Mouse (Mus musculus) layer of hippocampus, postnatal 10 days (tissue): ENCODE data around the gene Clasp1. TPM values are rescaled to one million over a fixed set of nuclear protein-coding genes. Genes with fewer than 3 reads are reported as not detected.

Source experiments
- DNase-seq, 2 experiments: peaks; one replicate each; pipeline ENCODE4 v3.0.0; 2021; ENCODE audit warnings: low spot score in 2 of 2
- total RNA-seq, 2 experiments: library from RNA; stranded (reverse); gene quantifications; 2 replicates each; pipeline ENCODE4 v1.2.3; 2021

Clasp1 gene
- total RNA-seq, 2 experiments from 2014 or later, result 140 to 146 TPM

GRCm38 (mm10) chr1:118402966-118403365 lies 14.1 kb downstream of the Clasp1 start:
- no peak for DNase-seq

GRCm38 (mm10) chr1:118403440-118403839 lies 14.6 kb downstream of the Clasp1 start:
- no peak for DNase-seq

- DNase-seq, result no peak
These were observed 18.9 kb downstream of the Clasp1 start for GRCm38 (mm10) chr1:118407586-118408250.

GRCm38 (mm10) chr1:118409249-118409648 lies 20.4 kb downstream of the Clasp1 start:
- DNase-seq, result no peak

GRCm38 (mm10) chr1:118410824-118411223 lies 22.0 kb downstream of the Clasp1 start:
- no peak for DNase-seq

- DNase-seq, result no peak
These were observed 24.3 kb downstream of the Clasp1 start for GRCm38 (mm10) chr1:118413169-118413568.

- no peak for DNase-seq
These were observed 28.3 kb downstream of the Clasp1 start for GRCm38 (mm10) chr1:118417047-118417730.

GRCm38 (mm10) chr1:118419399-118419798 lies 30.5 kb downstream of the Clasp1 start:
- no peak for DNase-seq

GRCm38 (mm10) chr1:118421149-118421548 lies 32.3 kb downstream of the Clasp1 start:
- no peak for DNase-seq

GRCm38 (mm10) chr1:118422812-118423211 lies 34.0 kb downstream of the Clasp1 start:
- DNase-seq, result no peak

GRCm38 (mm10) chr1:118425982-118426381 lies 37.1 kb downstream of the Clasp1 start:
- DNase-seq, result no peak

- DNase-seq, result no peak
These were observed 39.7 kb downstream of the Clasp1 start for GRCm38 (mm10) chr1:118428354-118429084.

GRCm38 (mm10) chr1:118431548-118431947 lies 42.7 kb downstream of the Clasp1 start:
- DNase-seq, result no peak

GRCm38 (mm10) chr1:118435001-118435473 lies 46.2 kb downstream of the Clasp1 start:
- peak; percentile 47 to 57 for DNase-seq

GRCm38 (mm10) chr1:118437856-118438255 lies 49.0 kb downstream of the Clasp1 start:
- DNase-seq, result peak; percentile 58 to 65

- DNase-seq, result no peak
These were observed 49.5 kb downstream of the Clasp1 start for GRCm38 (mm10) chr1:118438332-118438731.

GRCm38 (mm10) chr1:118440547-118440946 lies 51.7 kb downstream of the Clasp1 start:
- DNase-seq, result no peak

GRCm38 (mm10) chr1:118444420-118444819 lies 55.6 kb downstream of the Clasp1 start:
- no peak for DNase-seq

GRCm38 (mm10) chr1:118444988-118445387 lies 56.1 kb downstream of the Clasp1 start:
- no peak for DNase-seq

- no peak for DNase-seq
These were observed 56.6 kb downstream of the Clasp1 start for GRCm38 (mm10) chr1:118445441-118445840.

GRCm38 (mm10) chr1:118446006-118446405 lies 57.1 kb downstream of the Clasp1 start:
- no peak for DNase-seq

GRCm38 (mm10) chr1:118447131-118447530 lies 58.3 kb downstream of the Clasp1 start:
- DNase-seq, result no peak
